Mouse (Mus musculus): ENCODE results near the gene Cpeb1. TPM values are rescaled to one million over a fixed set of nuclear protein-coding genes. Genes with fewer than 3 reads are reported as not detected.

Gene Cpeb1
- polyA plus RNA-seq (2015; fragmentation: Nextera tagmentation; extraction: Ambion mirVana) = 0.96 and 1.7 TPM in 2 replicates

DNA sequence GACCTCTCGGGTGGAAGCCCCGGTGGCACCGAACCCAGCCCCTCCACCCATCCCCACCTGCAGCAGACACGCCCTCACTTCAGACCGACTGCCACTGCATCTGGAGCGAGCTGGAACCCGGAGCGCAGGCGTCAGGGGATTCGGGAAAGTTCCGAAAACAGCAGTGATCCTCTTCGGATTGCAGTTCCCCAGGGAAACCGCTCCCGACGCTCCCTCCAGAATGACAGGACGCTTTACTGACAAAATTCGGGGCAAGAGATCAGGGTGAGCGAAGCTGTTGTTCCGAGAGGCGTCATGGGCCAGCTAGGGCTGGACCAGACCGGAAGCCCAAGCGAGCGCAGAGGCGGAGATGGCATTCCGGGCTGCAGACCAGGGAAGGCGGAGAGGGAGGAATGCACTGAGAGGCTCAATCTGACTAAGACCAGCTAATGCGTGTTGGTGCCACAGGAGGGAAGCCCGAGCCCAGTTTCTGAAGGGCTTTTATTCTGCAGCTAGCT lies at the start of gene Cpeb1:
Cpeb1 (minus strand) TSS at position 311 of the 497 bp plus-strand sequence.

DNA sequence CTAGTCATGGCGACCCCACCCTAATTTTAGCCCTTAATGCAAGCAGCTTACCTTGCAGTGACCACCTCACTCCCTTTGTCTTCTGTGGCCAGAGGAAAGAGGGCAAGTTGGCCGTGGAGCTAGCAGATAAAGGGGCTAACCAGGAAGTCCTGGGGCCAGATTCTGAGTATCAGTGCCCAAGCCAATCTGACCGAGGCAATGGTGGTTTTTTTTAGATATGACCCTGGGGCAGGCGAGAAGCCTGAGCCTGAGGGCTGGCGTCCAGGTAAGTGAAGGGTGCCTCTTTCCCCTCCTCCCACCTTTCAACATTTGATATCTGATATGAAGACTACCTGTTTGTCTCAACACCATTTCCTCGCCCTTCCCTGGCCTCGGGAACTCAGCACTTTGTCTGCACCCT lies 42.9 kb upstream of the Cpeb1 start, which contains the start of gene BC048679:
BC048679 (minus strand) TSS at position 101 of the 400 bp plus-strand sequence.

DNA sequence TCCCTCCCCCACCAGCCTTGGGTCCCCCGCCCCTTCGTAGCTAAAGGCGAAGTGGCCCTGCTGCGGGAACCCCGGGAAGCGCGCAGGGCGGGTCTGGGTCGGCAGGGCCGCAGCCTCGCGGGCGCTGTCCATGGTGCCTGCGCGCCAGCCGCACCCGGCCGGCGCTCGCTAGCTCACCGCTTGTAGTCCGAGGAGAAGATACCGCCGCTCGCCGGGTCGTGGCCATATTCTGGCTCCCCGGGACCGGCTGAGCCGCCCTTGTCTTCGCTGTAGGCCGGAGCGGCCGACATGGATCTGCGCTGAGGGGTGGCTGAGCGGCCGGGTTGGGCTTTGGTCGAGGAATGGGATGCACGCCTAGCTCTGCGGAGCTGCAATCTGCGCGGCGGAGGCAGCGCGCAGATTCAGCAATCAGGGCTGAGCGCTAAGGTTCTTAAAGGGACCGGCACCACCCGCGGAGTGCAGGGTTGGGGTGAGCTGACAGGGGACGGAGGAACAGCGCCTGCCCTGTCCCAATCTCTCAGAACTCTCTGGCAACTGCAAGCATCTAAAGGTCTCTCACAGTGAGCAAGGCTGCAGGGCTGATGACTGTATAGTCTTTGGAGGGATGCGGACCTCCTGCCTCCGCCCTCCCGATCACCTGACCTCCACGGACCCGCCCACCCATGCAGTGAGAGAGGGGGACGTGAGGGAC lies 38.2 kb upstream of the Cpeb1 start, which contains the start of gene Ap3b2:
Ap3b2 (minus strand) TSS at position 595 of the 691 bp plus-strand sequence.

DNA sequence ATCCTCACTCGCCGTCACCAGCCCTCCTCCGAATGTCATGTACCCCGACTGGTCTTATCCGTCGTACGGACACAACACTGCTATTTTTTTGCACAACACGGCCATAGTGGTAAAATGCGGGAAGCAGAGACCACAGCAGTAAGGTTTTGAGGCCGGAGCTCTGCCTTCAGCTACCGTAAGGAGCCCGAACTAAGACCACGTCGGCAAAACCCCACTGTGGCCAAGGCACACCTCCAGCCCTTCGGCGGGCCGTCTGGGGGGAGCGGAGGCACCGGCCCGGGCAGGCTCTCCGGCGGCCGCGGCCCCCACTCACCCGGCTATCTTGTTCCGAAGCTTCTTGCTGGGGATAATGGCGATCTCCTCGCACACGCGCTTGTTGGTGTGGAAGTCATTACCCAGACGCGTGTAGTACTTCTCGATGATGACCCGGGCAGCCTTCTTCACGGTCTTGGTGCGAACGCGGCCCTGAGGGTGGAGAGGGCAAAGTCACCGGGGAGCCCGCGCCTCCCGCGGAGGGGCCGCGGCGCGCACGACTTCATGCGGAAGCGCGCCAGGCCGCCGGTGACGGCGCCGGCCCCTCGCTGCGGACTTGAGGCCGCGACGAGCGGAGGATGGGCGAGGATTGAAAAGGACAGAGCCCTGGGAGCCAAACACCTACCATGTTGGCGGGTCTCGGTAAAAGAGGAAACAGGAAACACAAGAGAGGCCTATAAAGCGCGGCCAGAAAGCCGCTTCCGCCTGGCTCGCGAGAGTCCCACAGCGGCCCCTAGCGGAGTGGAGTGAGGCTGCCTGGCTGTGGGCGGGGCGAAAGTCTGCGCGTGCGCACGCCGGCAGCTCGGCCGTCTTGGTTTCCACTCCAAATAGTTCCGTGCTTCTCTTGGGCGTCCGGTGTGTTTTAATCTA lies 110.5 kb downstream of the Cpeb1 start, which contains the start of gene Rps17:
Rps17 (minus strand) TSS at position 711 of the 903 bp plus-strand sequence.

Other genes starting within 250 kb of the Cpeb1 start
- 4.0 and 4.8 TPM in 2 replicates for gene Pde8a, start 241.9 kb downstream of the Cpeb1 start, polyA plus RNA-seq (2015; fragmentation: Nextera tagmentation; extraction: Ambion mirVana)
- 757 and 815 TPM in 2 replicates for gene Rps17, start 110.2 kb downstream of the Cpeb1 start, polyA plus RNA-seq (2015; fragmentation: Nextera tagmentation; extraction: Ambion mirVana)
- gene Ap3b2, start 38.5 kb upstream of the Cpeb1 start, polyA plus RNA-seq (2015; fragmentation: Nextera tagmentation; extraction: Ambion mirVana) = 0.22 and 0.36 TPM in 2 replicates
- gene BC048679, start 42.8 kb upstream of the Cpeb1 start, polyA plus RNA-seq (2015; fragmentation: Nextera tagmentation; extraction: Ambion mirVana) = not detected in 2 replicates
- 69.0 and 71.0 TPM in 2 replicates for gene Fsd2, start 111.5 kb upstream of the Cpeb1 start, polyA plus RNA-seq (2015; fragmentation: Nextera tagmentation; extraction: Ambion mirVana)
- 3.2 and 5.1 TPM in 2 replicates for gene Whamm, start 115.8 kb upstream of the Cpeb1 start, polyA plus RNA-seq (2015; fragmentation: Nextera tagmentation; extraction: Ambion mirVana)